Mouse (Mus musculus) myocyte (in vitro differentiated cells): ENCODE measurements at regions not wholly inside any gene's neighbourhood (a gene's known extent, or its start where the extent isn't known, plus 50 kb on each side); places are given as distances from the start of the nearest gene placed in this dataset.

Experiments
- CEBPB ChIP-seq: IDR thresholded peaks from 2 replicates; pipeline ENCODE4 v1.6.1; 2011; ENCODE audit warnings: mild to moderate bottlenecking, moderate library complexity; ENCODE audit not compliant: poor library complexity, insufficient read depth, severe bottlenecking
- E2F4 ChIP-seq: IDR thresholded peaks from one replicate; pipeline ENCODE4 v1.6.1; 2011; ENCODE audit warnings: mild to moderate bottlenecking, control low read depth, moderate library complexity; ENCODE audit not compliant: insufficient read depth
- POLR2A ChIP-seq: IDR thresholded peaks from one replicate; pipeline ENCODE4 v1.6.1; 2011; ENCODE audit warnings: low read depth, mild to moderate bottlenecking, control low read depth, moderate library complexity; ENCODE audit not compliant: insufficient read length
- POLR2AphosphoS2 ChIP-seq: IDR thresholded peaks from one replicate; pipeline ENCODE4 v1.6.1; 2011; ENCODE audit warnings: low read depth, control low read depth; ENCODE audit not compliant: insufficient read length
- SRF ChIP-seq: IDR thresholded peaks from one replicate; pipeline ENCODE4 v1.6.1; 2011; ENCODE audit warnings: low read depth; ENCODE audit not compliant: control insufficient read depth, insufficient read length
- TCF12 ChIP-seq: IDR thresholded peaks from one replicate; pipeline ENCODE4 v1.6.1; 2011; ENCODE audit warnings: mild to moderate bottlenecking, control low read depth; ENCODE audit not compliant: poor library complexity, insufficient read depth, severe bottlenecking
- USF1 ChIP-seq: IDR thresholded peaks from one replicate; pipeline ENCODE4 v1.6.1; 2011; ENCODE audit warnings: low read depth, mild to moderate bottlenecking, control low read depth, moderate library complexity

- no peak for TF ChIP-seq TCF12
- TF ChIP-seq CEBPB: no peak
- TF ChIP-seq POLR2A: no peak
- no peak for TF ChIP-seq USF1
- no peak for TF ChIP-seq POLR2AphosphoS2
- no peak for TF ChIP-seq E2F4
- no peak for TF ChIP-seq SRF
These were observed 234.3 kb upstream of the Fbxl7 start for GRCm38 (mm10) chr15:27129697-27130096.
